Mouse (Mus musculus) heart, postnatal 25 days (tissue): ENCODE measurements around the gene Rundc3b. TPM values are rescaled to one million over a fixed set of nuclear protein-coding genes. Genes with fewer than 3 reads are reported as not detected.

Source experiments
- DNase-seq: peaks from one replicate; pipeline ENCODE4 v3.0.0; 2022; ENCODE audit warnings: low spot score
- intact Hi-C: fragments of 180-260 bp; cut with DNase I; formaldehyde crosslinking; loops from one replicate; pipeline ENCODE4 v1.15.1; 2025
- total RNA-seq, 2 experiments: library from RNA; stranded (reverse); gene quantifications; 2 replicates each; pipeline ENCODE4 v1.2.3; 2021

Gene Rundc3b
- total RNA-seq: under 1 TPM; 0.36 to 0.57 TPM

- intact Hi-C loops: no loop called here
- peak; percentile 63 for DNase-seq
Observed at GRCm38 (mm10) chr5:8622596-8623231, at the start of gene Rundc3b. Gene Rundc3b (minus strand): TSS chr5:8622952.

GRCm38 (mm10) chr5:8669606-8670005 lies 46.9 kb upstream of the Rundc3b start:
- no peak for DNase-seq
- intact Hi-C loops: loop anchor here (10.0 kb wide), 1 partner anchor 125 kb away; no protein-coding TSS in a partner anchor

DNA sequence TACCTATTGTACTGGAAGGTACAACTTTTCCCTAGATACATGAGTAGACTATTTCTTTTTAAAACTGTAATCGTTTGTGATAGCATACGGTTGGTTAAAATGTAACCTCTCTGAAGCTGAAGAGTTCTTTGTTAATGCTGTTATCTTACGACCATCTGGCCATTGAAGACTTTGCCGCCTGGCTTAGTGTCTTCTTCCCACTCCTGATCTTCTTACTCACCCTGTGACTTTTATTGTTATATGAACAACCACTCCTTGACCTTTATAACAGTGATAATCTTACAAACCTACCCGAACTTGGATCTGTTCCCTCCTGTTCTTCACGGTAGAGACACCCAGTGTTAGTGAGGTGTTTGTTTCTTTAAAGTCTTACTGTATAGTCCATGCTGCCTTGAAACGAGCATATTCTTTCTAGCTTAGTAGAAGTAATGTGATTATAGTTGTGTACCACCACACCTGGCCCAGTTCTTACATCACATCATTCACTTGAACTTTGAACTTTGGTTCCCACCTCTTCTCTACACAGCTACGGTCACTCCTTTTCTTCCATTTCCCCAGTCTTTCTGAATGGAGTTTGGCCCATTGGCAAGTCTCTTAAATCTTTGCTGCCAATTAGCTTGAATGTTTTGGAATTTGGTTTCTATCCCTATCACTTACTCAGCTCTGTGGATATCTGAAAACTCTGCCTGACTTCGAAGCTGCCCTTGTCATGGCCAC lies 45.2 kb upstream of the Rundc3b start:
- intact Hi-C loops: loop anchor here (10.0 kb wide), 1 partner anchor 123 kb away; no protein-coding TSS in a partner anchor

DNA sequence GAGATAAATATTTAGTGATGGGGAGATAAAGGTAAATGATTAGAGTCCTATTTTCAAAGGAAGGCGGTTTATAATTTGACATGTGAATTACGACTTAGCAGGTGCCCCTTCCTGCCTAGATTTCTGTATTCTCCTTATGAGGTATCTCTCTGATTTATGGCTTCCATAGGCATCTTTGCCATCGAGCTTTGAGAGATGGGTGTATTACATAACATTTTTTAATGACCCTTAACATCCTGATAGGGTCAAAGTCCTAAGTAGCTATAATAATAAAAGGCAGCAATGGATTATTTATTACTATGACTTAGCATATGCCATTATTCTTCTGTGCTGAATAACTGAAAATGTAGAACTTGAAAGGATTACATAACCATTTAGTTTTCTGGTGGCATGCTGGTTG lies 41.9 kb upstream of the Rundc3b start:
- DNase-seq: no peak
- intact Hi-C loops: loop anchor here (10.0 kb wide), 1 partner anchor 120 kb away; no protein-coding TSS in a partner anchor

More for the DNA sequence above, 45.2 kb upstream of the Rundc3b start:
- no peak for DNase-seq

- no peak for DNase-seq
- intact Hi-C loops: loop anchor here (10.0 kb wide), 1 partner anchor 116 kb away; no protein-coding TSS in a partner anchor
Observed at GRCm38 (mm10) chr5:8660738-8661151, 38.0 kb upstream of the Rundc3b start.

GRCm38 (mm10) chr5:8659911-8660737 lies 37.4 kb upstream of the Rundc3b start, which contains the start of gene Abcb1a:
Gene Abcb1a (plus strand): TSS chr5:8660077.
- intact Hi-C loops: loop anchor here (10.0 kb wide), 1 partner anchor 115 kb away; no protein-coding TSS in a partner anchor

DNA sequence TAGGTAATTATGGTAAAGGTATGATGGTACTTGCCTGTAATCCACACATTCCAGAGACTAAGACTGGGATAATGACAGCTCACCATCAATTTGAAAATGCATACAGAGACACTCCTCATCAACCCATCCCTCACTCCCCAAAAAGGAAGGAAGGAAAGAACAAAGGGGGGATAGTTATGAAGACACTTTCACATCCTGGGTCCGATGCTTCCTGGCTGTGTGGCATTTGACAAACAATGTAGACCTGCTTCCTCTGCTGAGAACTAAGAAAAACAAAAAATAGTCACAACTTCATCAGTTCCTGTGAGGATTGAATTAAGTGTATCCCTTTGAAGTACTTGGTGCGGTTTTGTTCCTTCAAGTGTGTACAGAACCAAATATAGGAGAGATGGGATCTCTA lies 29.3 kb upstream of the Rundc3b start:
- intact Hi-C loops: no loop called here
- DNase-seq: no peak

More at GRCm38 (mm10) chr5:8659911-8660737, 37.4 kb upstream of the Rundc3b start, which contains the start of gene Abcb1a:
- DNase-seq: no peak

DNA sequence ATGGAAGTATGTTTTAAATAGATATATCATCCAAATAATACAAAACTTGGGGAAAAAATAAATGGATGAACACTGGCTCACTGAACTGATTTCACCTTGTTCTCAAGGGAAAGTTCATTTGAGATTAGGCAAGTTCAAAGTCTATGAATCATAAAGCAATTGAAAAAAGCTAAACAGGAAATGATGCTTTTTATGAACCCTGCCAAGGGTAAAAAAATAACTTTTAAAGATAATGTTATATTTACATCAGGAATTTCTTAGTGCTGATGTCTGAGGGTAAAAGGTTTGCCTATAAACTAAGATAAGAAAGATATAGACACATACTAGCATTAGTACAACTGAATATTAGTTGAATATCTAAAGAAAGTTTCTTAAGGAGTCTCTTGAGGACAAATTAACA lies 26.0 kb upstream of the Rundc3b start:
- DNase-seq: no peak
- intact Hi-C loops: no loop called here

DNA sequence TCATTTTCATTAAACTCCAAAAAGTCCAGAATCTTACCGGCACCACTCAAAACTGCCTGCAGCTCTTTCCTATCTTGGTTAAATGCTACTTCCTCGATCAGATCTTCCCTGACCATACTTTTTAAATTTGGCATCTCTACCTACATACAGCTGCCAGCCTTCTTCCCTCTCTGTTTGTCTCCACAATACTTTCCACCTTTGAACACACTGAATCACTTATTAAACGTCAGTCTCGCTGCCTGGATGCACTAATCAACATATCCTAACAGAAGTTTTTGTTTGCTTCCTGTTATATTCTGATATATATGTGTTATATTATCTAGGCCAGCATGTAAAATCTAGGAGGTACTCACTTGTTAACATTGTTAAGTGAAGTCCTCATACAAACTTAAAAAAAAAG lies 25.5 kb upstream of the Rundc3b start:
- intact Hi-C loops: no loop called here
- no peak for DNase-seq

DNA sequence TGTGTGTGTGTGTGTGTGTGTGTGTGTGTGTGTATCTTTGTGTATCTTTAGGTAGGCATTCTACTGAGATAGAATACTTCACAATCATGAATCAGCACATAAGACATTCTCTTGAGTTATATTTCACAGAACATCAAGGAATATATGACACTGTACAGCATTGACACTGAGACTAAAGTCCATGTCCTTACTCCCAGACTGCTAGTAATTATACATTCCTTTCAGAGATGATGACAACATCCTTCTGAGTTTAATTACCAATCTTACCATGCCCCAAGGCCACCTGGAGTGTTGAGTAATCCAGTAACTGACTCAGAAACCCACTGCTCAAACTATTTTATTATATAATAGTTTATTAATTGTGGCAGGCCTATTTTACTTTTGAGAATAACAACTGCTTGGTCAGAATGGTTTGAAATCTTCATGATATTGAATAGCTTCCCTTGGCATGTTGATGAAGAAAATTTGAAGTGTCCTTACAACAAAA lies 11.8 kb upstream of the Rundc3b start:
- intact Hi-C loops: no loop called here
- DNase-seq: no peak

DNA sequence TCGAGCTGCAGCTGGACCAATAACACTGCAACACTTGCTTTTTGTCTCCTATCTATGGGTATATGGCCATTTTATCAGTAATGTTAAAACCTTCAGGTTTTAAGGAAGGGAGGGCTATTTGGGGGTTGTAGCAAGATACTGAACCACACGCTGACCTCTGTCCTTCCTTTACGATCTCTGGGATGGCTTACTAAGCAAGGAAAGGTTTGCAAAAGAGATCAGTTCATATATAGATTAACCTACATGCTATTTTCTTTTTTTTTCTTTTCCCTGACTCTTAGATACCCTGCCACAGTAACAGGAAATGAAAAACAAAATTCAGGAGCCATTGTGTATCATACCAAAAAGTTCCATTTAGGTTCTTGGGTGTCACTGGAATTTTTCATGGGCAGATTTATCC lies 10.1 kb upstream of the Rundc3b start:
- intact Hi-C loops: no loop called here
- no peak for DNase-seq

- DNase-seq: peak; percentile 11
- intact Hi-C loops: no loop called here
Observed at GRCm38 (mm10) chr5:8622071-8622595, 619 bp downstream of the Rundc3b start.

DNA sequence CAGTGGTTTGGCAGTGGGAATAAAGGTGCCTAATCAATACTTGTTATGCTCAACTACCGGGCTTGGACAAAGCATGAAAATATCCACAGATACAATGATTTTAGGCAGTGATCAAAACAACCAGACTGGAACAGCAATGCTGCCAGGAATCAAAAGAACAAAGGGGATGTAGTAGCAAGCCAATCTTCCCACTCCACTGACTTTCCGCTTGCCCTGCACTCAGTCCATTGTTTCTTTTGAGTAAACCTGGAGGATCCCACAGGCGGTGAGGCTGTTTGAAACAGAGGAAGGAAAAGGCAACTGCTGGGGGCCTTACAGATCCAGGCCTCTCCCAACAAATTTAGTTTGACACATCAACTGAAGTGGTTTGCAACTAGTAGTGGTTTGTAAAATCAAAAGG lies 51.6 kb downstream of the Rundc3b start:
- DNase-seq: peak; percentile 5
- intact Hi-C loops: no loop called here

DNA sequence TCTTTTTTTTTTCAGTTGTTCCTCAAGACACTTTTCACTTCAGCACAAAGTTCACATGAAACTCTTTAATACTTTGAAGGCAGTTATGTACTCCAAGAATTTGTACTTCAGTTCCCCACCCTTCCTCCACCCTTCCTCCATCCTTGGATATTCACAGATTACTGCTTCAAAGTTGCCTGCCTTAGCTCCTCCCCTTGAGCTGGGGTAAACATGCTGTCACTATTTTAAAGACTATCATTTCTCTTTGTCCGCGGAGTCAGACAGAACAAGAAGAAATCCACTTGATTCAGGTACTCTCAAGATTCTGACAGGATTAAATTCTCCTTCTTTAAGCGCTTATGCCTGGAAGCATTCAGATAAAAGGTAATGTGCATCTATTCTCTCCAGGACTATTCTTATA lies 55.9 kb downstream of the Rundc3b start:
- DNase-seq: no peak
- intact Hi-C loops: no loop called here

DNA sequence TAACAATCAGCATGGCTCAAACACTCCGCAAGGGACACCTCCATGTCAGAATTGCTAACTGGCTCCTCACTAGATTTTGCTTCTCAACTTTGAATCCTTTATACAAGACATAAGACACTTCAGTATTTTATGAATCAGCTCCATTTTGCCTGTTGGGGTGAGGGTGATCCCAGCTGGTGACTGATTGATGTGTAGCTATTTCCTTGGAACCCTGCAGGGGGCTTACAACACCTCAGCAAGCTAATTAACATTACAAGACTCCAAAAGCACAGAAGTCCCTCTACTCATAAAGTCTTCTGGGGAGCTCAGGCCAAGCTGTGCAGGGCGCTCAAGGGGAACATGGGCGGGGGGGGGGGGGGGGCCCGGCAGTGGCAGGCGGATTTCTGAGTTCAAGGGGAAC lies 78.2 kb downstream of the Rundc3b start:
- intact Hi-C loops: loop anchor here (10.0 kb wide), 1 partner anchor 120 kb away; the partner anchor contains the start of gene Abcb1a
- no peak for DNase-seq

DNA sequence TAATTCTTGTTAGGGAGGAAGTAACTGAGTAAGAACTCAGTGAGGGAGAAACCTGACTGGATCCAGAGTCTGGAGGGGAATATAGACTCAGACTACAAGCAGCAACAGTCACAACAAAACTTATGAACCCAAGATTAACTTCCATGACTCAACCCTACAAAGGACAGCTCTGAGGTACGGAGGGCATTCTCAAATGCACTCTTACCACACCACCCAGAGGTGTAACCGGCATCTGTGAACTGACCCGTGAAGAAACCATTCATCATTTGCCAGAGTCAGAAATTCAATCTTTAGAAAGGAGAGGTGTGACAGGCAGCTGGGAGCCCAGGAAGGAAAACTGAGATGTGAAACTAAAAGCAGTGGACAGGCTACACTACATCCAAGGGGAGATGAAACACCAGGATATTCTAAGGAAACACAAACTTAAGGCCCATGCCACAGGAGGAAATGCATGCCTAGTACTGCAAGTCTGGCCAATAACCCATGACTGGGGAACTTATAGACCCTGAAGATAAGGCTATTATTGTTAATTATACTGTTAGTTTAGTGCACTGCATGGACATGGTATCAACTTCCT lies 80.0 kb downstream of the Rundc3b start:
- intact Hi-C loops: loop anchor here (10.0 kb wide), 1 partner anchor 122 kb away; the partner anchor contains the start of gene Abcb1a
- no peak for DNase-seq

GRCm38 (mm10) chr5:8541120-8542117 lies 81.3 kb downstream of the Rundc3b start:
- no peak for DNase-seq
- intact Hi-C loops: loop anchor here (10.0 kb wide), 1 partner anchor 123 kb away; the partner anchor contains the start of gene Abcb1a

DNA sequence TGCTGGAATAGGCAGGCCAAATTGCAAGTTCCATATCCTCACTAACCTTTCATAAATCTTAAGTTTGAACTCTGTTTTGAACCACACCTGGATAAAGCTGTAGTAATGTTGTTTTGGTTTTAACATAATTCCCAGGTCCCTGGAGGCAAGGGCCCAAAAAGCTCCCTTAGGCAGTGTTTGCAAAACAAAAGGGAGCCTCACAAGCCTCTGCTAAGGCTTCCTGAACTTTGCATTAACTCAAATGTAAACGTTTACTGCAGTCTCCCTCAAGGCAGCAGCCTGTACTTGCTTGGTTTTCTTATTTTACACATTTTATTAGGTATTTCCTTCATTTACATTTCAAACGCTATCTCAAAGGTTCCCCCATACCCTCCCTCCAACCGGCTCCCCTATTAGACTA lies 103.7 kb downstream of the Rundc3b start:
- intact Hi-C loops: no loop called here
- no peak for DNase-seq
